Mouse (Mus musculus): Measurements from ENCODE around the gene Cul7.

DNA sequence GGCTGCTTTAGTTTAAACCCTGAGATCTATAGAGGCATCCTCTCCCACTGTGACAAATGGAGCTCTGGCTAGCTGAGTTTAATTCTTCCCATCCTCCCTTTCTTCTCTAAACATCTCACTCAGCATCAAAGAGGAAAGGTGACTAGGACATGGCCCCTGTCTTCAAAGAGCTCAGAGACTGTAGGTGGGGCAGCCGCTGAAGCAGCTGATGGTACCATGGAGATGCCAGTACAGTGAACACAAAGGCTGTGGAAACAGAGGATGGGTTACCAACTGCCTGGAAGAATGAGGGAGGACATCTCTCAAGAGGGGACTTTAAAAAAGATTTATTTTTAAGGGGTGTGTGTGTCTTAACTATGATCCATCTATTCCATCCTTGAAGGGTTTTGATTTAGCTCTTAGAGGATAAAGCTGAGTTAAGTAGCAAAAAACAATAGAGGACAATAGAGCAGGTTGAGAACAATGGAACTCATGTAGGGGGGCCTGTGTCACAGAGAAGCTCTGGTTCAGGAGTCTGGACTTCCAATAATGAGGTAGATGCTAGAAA is 44.5 kb downstream of the Cul7 start:
- TF ChIP-seq POLR2A (IDR thresholded peaks at IDR 0.05; ENCODE audit: insufficient read length, low read depth) (no peak), USF1 (IDR thresholded peaks at IDR 0.05; ENCODE audit: low read depth) (no peak), MAX (IDR thresholded peaks at IDR 0.05; ENCODE audit: low read depth) (no peak)
